Mouse (Mus musculus) kidney, adult 2 months (tissue): ENCODE data around the gene Cacna1s. TPM values are rescaled to one million over a fixed set of nuclear protein-coding genes. Genes with fewer than 3 reads are reported as not detected.

ENCODE experiments used
- DNase-seq: peaks from one replicate; pipeline ENCODE4 v3.0.0; 2021
- H3K27ac ChIP-seq: fragments of 200-500 bp; 2 replicates; pipeline ENCODE4 v1.5.1; 2012; ENCODE audit warnings: low read depth, low read length, control low read depth, inconsistent platforms; ENCODE audit not compliant: insufficient read depth
- H3K27me3 ChIP-seq: fragments of 200-500 bp; replicated peaks from 2 replicates; pipeline ENCODE4 v1.6.1; 2012; ENCODE audit warnings: mild to moderate bottlenecking, moderate library complexity, low read length, inconsistent platforms; ENCODE audit not compliant: control insufficient read depth, insufficient read depth
- H3K36me3 ChIP-seq: fragments of 200-500 bp; 2 replicates; pipeline ENCODE4 v1.6.1; 2012; ENCODE audit warnings: mild to moderate bottlenecking, moderate library complexity, low read length, inconsistent platforms; ENCODE audit not compliant: control insufficient read depth, insufficient read depth
- H3K4me1 ChIP-seq: fragments of 200-500 bp; 2 replicates; pipeline ENCODE4 v1.6.1; 2011; ENCODE audit warnings: low read length; ENCODE audit not compliant: control insufficient read depth, insufficient read depth
- H3K4me3 ChIP-seq: fragments of 200-500 bp; 2 replicates; pipeline ENCODE4 v1.5.1; 2011; ENCODE audit warnings: mild to moderate bottlenecking, low read depth, low read length, control low read depth; ENCODE audit not compliant: insufficient read depth
- CTCF ChIP-seq: fragments of 200-500 bp; conservative IDR thresholded peaks from 2 replicates; pipeline ENCODE4 v1.5.1; 2011; ENCODE audit warnings: low read depth, mild to moderate bottlenecking, control low read depth, low read length, moderate library complexity, mixed read lengths; ENCODE audit not compliant: insufficient read depth, insufficient read length
- POLR2A ChIP-seq: fragments of 200-500 bp; IDR thresholded peaks from one replicate; pipeline ENCODE4 v1.6.1; 2011; ENCODE audit warnings: low read depth, low read length, control low read depth
- WGBS: fragments of 180-500 bp; shearing (Covaris S2); methylation state at CpG from one replicate; pipeline ENCODE4 v1.1.7; 2018; 5-methylcytosine and 5-hydroxymethylcytosine counted together
- polyA plus RNA-seq: library from polyadenylated mRNA; depleted of rRNA; stranded (reverse); fragments of >200 nt; gene quantifications from 2 replicates; pipeline ENCODE4 v1.2.3, GENCODE M21; 2012

Gene Cacna1s
- polyA plus RNA-seq, 1 experiment = 4.3 TPM

GRCm38 (mm10) chr1:136051465-136051864 lies 1.1 kb upstream of the Cacna1s start:
- no peaks in the 10 kb centered on the region for H3K4me1 ChIP-seq
- peak; percentile 79 for DNase-seq
- under 1% methylated on average over 6 of the region's 6 CpGs for WGBS
- TF ChIP-seq POLR2A = no peak
- peak; percentile 74 for TF ChIP-seq CTCF
- 0 out of 2 replicates have a peak, but pooled peaks cover 2% of the 10 kb centered on the region for H3K27me3 ChIP-seq
- no peak overlapping the region for H3K4me3 ChIP-seq
- H3K36me3 ChIP-seq = no peaks in the 10 kb centered on the region
- H3K27ac ChIP-seq = no peak overlapping the region

GRCm38 (mm10) chr1:136055771-136056170 lies 3.2 kb downstream of the Cacna1s start:
- TF ChIP-seq POLR2A = no peak
- TF ChIP-seq CTCF = no peak
- Histone ChIP-seq H3K27me3 (0 out of 2 replicates have a peak, but pooled peaks cover under 1% of the 10 kb centered on the region), H3K27ac (no peak overlapping the region), H3K36me3 (no peaks in the 10 kb centered on the region), H3K4me3 (no peak overlapping the region), H3K4me1 (no peaks in the 10 kb centered on the region)
- WGBS = 80% methylated on average over 3 of the region's 3 CpGs
- no peak for DNase-seq

GRCm38 (mm10) chr1:136058594-136058993 lies 6.0 kb downstream of the Cacna1s start:
- Histone ChIP-seq H3K27me3 (no peaks in the 10 kb centered on the region), H3K36me3 (no peaks in the 10 kb centered on the region), H3K4me3 (no peak overlapping the region), H3K4me1 (no peaks in the 10 kb centered on the region), H3K27ac (no peak overlapping the region)
- WGBS = 54% methylated on average over 3 of the region's 3 CpGs
- TF ChIP-seq POLR2A (no peak), CTCF (no peak)
- no peak for DNase-seq

- no peak for TF ChIP-seq POLR2A
- no peak for TF ChIP-seq CTCF
- no peak overlapping the region for H3K4me3 ChIP-seq
- H3K27ac ChIP-seq = no peak overlapping the region
- 69% methylated on average over 9 of the region's 9 CpGs for WGBS
- no peaks in the 10 kb centered on the region for H3K27me3 ChIP-seq
- H3K4me1 ChIP-seq = no peaks in the 10 kb centered on the region
- H3K36me3 ChIP-seq = no peaks in the 10 kb centered on the region
- peak; percentile 63 for DNase-seq
Measured at GRCm38 (mm10) chr1:136061041-136061789, 8.7 kb downstream of the Cacna1s start.

- no peaks in the 10 kb centered on the region for H3K27me3 ChIP-seq
- no peak for DNase-seq
- H3K27ac ChIP-seq = no peak overlapping the region
- WGBS = 90% methylated on average over 7 of the region's 7 CpGs
- no peaks in the 10 kb centered on the region for H3K4me1 ChIP-seq
- H3K36me3 ChIP-seq = no peaks in the 10 kb centered on the region
- no peak for TF ChIP-seq POLR2A
- no peak for TF ChIP-seq CTCF
- H3K4me3 ChIP-seq = no peak overlapping the region
Measured at GRCm38 (mm10) chr1:136061790-136062141, 9.2 kb downstream of the Cacna1s start.

- no peak overlapping the region for H3K4me3 ChIP-seq
- TF ChIP-seq CTCF = no peak
- no peak for TF ChIP-seq POLR2A
- 63% methylated on average over 5 of the region's 5 CpGs for WGBS
Measured at GRCm38 (mm10) chr1:136063991-136064390, 11.4 kb downstream of the Cacna1s start.

DNA sequence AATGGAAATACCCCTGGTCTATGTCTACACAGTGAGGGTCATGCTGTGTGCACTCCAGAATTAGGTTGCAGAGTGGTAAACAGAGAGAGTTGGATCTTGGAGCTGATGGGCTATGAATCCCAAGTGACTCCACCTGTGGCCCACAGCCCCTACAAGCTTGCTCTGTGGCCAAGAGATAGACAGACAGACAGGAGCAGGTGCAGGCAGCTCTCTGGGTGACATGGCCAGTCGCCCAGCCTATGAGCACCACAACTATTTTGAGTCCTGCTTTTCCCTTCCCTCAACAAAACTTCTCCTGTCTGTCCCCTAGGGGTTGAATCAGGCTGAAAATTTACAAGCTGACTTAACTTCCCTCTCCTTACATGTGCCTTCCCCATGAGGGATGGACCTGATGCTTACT lies 14.1 kb downstream of the Cacna1s start:
- Histone ChIP-seq H3K36me3 (no peaks in the 10 kb centered on the region), H3K4me1 (no peaks in the 10 kb centered on the region), H3K27me3 (no peaks in the 10 kb centered on the region), H3K4me3 (no peak overlapping the region), H3K27ac (no peak overlapping the region)
- DNase-seq = no peak
- TF ChIP-seq POLR2A = no peak
- no peak for TF ChIP-seq CTCF
- WGBS = 63% methylated on average over 1 of the region's 1 CpGs

More at GRCm38 (mm10) chr1:136063991-136064390, 11.4 kb downstream of the Cacna1s start:
- H3K4me1 ChIP-seq = no peaks in the 10 kb centered on the region
- no peaks in the 10 kb centered on the region for H3K27me3 ChIP-seq
- no peak overlapping the region for H3K27ac ChIP-seq
- H3K36me3 ChIP-seq = no peaks in the 10 kb centered on the region
- no peak for DNase-seq
